Mouse (Mus musculus): Measurements from ENCODE around the gene Clec2h. TPM values are rescaled to one million over a fixed set of nuclear protein-coding genes. Genes with fewer than 3 reads are reported as not detected.

The Clec2h gene
- total RNA-seq, 2 experiments from 2014 or later: 3.6 to 6.0 TPM

Other genes starting within 250 kb of the Clec2h start
- 10 to 100 TPM; 19.2 to 19.9 TPM for gene Itfg2, start 237.5 kb upstream of the Clec2h start, total RNA-seq (2021)
- 100 to 1,000 TPM; 170 to 173 TPM for gene Fkbp4, start 223.7 kb upstream of the Clec2h start, total RNA-seq (2021)
- 100 to 1,000 TPM; 288 to 650 TPM for gene Pzp, start 135.7 kb upstream of the Clec2h start, total RNA-seq (2021)
- 1 to 10 TPM; 1.1 to 1.7 TPM for gene A2ml1, start 80.8 kb upstream of the Clec2h start, total RNA-seq (2021)
- under 1 TPM in 1 of 2 experiments, not detected in 1; 0.30 TPM for gene Klrb1a, start 38.9 kb upstream of the Clec2h start, total RNA-seq (2021)
- not detected for gene Klrb1, start 60.7 kb downstream of the Clec2h start, total RNA-seq (2021)
- gene Klrb1c, start 126.8 kb downstream of the Clec2h start, total RNA-seq (2021): under 1 TPM; 0.54 to 0.55 TPM
- not detected for gene Gm44511, start 163.9 kb downstream of the Clec2h start, total RNA-seq (2021)
- under 1 TPM; 0.33 to 0.72 TPM for gene Klrb1b, start 163.9 kb downstream of the Clec2h start, total RNA-seq (2021)
- gene Clec2i, start 225.2 kb downstream of the Clec2h start, total RNA-seq (2021): under 1 TPM; 0.30 to 0.39 TPM
- gene BC035044, start 228.7 kb downstream of the Clec2h start, total RNA-seq (2021): 1 to 10 TPM; 1.6 to 2.5 TPM

All from adrenal gland, postnatal 10 days (tissue).